Mouse (Mus musculus): ENCODE results near the gene Cwh43.

The Cwh43 gene

DNA sequence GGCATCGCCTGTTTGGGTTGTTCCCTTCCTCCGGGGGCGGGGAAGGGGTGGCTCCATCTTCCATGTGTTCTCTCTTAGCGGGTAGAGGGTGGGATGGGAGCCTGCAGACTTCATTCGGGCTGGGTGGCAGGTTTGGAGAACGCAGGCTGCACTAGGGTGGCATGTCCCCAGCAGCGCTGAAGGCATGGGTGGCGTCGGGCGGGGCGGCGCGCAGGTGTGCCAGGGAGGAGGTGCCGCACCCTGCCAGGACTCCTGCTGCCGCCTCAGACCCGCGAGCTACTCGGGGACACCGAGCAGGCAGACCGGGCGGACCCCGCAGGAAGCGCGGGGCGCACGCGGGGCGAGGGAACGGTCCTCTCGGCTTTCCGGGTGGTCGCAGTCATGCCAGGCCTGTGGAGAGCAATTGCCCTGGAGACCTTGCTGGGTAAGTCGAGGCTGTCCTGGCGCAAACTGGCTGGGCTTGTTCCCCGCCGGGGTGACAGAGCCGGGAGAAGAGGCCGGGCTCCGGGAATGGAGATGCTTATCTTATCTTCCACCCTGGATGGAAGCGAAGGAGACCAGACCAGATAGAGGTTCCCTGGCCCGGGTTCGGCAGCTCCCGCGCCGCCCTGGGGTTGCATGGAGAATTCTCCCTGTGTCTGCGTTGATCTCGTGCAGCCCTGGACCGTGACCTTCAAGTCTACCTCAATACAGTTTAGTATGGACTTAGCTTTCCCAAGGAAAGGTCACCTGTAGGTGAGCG lies at the start of gene Cwh43:
Cwh43 (plus strand) TSS at position 95 of the 742 bp plus-strand sequence.
- in situ Hi-C loops (cut with MboI, MseI), result no loop called here

DNA sequence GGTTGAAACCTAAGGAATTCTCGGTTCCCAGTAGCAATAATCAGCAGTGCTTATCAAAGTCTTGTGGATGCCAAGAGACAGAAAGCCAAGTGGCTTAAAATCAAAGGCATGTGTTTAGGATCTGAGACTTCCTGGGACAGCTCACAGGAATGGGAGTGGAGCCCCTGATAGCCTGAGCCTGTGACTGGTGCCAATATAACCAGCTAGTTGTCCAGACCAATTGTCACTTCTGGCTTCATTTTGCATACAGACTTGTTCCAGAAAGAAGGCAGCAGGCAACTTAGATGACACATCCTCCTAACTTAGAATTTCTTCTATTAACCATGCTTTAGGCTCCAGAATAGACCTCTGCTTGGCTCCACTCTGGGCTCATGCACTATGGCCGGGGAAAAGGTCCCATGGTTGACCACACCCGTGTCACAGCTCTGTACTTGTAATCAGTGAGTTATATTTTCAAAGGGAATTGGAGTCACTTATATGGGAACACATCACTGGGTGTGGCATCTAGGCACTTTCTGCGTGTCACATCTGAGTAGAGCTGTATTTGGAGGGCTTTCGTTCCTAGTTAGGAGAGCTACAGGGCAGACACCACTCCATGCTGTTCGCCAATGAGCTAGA lies 46.6 kb upstream of the Cwh43 start:
- in situ Hi-C loops (cut with MboI, MseI), result no loop called here

DNA sequence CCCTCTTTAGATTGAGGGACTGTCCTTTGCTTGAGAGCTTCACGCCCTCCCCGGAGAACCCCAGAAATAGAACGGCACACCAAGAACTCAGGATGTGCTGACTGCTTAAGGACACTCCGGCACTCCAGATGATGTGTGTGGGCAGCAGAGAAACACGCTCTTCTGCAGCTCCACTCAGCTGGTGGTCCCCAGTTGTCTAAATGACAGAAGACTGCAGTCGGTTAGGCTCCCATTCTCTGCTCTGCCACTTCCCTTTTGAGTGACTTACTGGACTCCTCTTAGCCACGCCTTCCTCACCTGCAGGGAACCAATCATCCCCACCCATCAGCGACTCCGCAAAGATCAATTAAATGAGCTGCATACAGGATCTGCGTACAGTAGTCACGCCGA lies 46.1 kb upstream of the Cwh43 start:
- in situ Hi-C loops (cut with MboI, MseI), result no loop called here

DNA sequence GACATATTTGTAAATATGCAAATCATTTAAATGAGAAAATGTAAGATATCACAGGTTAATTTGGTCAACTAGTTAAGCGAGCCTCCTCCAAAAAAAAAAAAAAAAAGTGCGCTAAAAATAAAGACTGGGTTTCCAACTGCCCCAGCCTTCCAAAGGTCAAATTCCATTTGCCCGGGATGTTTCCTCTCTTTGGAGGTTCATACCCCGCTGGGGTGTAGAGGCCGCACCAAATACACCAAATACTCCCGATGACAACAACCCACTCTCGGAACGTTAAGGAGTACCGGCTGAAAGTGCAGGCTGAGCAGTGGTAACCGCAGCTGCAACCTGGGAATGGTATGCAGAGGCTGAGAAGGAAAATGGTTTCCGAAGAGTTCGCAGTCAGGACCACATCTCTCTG lies 45.6 kb upstream of the Cwh43 start:
- in situ Hi-C loops (cut with MboI, MseI), result no loop called here

DNA sequence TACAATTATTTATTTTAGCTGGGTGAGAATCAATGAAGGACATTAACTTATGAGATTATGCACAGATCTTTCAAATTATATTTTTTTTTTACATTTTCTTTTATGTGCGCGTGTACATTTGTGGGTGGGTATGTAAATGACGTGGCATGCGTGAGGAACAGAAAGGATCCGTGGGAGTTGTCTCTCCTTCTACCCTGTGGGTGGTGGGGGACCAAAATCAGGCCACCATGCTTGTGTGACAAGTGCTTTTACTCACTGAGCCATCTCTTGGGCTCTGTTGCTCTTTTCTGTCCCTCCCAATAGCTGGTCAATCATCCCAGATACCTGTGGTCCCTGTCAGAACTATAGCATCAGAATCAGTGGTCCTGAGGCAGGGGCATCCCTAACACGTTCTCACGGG lies 43.5 kb upstream of the Cwh43 start:
- in situ Hi-C loops (cut with MboI, MseI), result no loop called here

DNA sequence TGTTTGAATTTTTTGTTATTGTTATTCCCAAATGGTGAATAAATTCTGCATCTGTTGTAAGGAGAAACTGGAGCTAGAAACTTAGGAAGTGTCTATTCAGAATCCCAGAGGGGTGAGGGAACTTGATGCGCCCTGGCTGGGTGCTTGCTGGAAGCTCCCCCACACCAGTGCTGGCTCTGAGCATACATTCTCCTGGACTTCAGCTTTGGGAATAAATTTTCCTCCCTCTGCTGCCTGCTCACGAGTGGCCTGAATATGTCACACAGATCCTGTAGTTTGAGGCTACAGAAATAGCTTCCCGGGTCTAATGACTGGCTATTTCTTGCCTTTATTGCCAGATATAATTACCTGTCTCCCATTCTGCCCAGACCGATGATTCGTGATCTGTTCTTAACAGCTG lies 43.1 kb upstream of the Cwh43 start:
- in situ Hi-C loops (cut with MboI, MseI), result no loop called here

DNA sequence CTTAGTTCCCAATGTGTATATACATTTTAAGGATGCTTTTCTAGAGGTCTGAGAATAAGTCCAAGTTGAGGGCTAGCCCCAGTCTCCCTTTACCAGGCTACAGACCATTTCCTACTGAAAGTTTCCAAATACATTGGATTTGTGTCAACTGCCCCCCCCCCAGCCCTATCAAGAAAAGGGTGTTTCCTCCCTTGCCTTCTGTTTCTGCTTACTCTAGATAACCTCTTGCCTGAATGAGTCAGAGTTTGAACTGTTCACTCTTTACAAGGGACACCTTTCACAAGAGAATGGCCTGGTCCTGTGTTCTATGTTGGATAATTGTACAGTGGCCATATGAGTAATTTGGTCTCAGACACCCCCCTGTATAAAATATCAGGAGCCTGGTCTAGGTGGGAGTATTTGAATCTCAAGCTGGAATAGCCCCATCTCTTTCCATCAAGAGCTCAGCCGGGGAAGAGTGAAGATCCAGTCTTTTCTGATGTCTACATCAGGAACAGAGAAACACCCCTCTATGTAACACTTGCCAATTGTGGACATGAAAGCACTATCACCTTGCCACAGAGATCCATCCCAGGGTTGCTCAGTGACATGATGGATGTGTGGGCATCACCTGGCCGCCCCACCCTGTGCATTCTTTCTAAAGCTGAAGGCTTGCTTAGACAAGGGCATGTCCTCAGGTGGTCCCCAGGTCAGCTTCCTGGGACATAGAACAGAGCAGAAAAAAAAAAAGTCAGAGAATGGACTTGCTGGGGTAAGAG lies 41.6 kb upstream of the Cwh43 start:
- in situ Hi-C loops (cut with MboI, MseI), result no loop called here

DNA sequence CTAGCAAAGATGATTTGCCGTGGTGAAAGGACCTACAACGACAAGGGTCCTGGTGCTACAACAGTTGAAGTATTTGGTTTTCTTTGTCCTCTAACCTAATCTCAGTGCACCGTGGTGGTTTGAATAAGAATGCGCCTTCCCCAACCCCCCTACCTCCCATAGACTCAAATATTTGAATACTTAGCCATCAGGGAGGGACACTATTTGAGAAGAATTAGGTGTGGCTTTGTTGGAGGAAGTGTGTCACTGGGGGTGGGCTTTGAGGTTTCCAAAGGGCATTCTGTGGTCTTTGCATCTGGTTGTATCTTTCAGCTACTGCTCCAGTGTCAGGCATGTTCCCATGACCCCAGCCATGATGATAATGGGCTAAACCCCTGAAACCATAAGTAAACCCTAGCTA lies 38.0 kb upstream of the Cwh43 start:
- in situ Hi-C loops (cut with MboI, MseI), result no loop called here

DNA sequence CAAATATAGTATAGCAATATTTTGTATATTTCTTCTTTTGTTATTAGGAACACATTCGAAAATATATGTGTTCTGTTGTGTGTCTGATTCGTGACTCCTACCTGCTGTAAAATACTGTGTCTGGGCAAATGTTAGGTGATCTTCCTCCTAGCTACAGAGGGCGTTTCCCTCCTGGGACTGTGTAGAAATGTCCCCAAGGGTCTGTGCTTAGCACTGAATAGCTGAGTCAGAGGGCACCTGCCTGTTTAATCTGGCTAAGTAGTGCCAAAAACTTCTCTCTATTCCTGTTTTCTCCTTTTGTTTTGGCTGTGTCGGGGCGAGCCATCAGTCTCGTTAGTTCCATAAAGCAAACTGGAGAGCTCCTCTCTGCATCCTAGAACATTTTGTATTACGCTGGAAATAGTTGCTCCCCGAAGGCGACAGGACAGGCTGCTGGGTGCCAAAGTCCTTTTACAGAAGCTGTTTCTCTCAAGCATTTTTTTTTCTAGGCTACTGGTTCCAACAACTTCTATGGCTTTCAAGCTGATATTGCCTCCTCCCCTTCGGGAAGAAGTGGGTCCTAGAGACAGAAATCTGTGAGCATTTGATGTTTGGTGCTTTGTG lies 36.9 kb upstream of the Cwh43 start:
- in situ Hi-C loops (cut with MboI, MseI), result no loop called here

DNA sequence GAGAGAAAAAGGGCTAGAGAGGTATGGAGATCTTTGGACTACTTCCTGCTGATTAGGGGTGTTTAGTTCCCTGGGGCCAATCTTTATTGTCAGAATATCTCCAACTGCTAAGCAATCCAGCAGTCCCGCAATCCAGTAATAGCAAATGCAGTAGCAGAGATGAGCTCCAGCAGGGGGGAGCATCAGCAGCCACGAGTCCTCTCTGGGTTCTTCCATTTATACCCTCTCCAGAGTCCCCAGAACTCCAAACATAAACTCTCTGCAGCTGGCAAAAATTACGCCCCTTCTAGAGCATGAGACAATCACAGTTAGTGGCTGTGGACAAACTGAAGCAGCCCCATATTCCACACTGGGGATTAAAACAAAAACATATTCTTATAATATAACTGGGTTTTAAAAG lies 36.1 kb upstream of the Cwh43 start:
- in situ Hi-C loops (cut with MboI, MseI), result no loop called here

DNA sequence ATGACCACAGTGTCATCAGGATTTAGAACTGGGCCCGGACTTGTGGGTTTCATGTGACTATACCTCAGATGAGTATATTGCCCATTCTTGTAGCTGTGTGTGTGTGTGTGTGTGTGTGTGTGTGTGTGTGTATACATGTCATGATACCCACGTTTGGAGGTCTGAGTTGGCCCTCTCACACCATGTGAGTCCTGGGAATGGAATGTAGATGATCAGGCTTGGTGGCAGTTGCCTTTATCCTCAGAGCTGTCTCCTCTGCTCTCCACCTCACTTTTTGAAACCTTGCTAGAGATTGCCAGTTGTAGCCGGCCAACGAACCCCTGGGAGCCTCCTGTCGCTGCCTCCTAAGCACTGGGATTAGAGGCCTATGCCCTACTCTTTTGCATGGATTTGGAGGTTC lies 33.3 kb upstream of the Cwh43 start:
- in situ Hi-C loops (cut with MboI, MseI), result no loop called here

DNA sequence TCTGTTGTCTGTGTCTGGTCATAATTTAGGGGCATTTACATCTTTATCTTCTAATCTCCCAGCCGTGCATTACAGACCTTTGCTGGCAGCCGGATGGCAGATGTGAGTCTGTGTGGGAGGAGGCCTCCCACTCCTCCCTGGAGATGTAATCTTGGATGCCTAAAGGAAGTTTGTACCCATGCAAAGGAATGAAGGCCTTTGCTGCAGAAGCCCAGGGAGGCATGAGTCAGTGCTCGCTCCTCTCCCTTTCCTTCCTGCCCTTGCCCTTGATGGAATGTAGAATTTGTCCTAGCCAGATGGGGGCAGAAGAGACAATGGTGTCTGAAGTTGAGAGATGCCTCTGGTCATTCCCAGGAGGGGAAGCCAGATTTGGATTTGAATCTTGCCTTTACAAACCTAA lies 32.7 kb upstream of the Cwh43 start:
- in situ Hi-C loops (cut with MboI, MseI), result no loop called here

DNA sequence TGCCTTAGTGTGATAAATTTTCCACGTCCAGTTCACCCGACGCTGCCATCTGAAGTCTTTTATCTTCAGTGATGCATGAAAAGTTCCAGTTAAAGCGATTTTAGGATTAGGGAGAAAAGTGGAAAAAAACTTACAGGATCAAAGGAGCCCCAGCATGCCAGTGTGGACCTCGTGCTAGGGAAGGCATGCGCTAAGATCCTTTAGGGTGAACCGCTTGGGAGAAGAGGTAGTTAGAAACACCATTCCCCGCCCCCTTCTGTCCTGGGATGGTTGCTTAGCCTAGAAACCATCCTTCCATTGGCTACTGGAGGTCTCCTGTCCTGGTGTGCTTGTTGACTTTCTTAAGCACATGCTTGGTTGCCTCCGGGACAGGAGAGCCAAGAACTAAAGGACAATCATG lies 29.8 kb upstream of the Cwh43 start:
- in situ Hi-C loops (cut with MboI, MseI), result no loop called here

DNA sequence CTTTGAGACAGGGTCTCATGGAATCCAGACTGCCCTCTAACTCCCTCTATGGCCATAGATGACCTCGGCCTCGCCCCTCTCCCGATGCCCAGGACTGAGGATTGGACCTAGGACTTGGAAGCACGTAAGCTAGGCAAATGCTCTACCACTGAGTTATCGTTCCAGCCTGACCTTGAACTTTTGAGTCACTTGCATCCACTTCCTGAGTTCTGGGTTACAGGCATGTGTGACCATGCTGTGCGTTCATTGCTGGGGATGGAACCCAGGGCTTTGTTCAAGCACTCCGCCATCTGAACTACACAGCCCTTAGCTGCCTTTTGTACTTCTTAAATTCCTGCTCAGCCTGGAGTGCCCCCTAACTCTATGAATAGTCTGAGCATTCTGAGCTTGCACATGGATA lies 29.4 kb upstream of the Cwh43 start:
- in situ Hi-C loops (cut with MboI, MseI), result no loop called here

DNA sequence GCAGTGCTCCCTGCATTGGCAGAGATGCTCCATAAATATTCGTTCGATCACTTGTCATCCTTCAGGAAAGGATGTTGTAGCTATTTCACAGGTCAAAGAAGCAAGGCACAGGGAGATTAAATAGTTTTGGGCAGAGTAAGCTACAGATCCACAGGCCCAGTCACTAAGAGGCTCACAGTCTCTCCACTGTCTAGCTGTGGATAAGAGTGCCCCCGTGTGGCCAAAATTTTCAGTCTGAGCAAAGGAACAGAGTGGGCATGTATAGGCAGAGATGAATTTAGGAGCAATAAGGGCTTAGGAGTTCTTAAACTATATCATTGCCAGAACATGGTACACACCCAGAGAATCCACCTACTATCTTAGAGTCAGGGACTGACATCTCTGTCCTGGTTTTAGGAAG lies 26.0 kb upstream of the Cwh43 start:
- in situ Hi-C loops (cut with MboI, MseI), result loop anchor here (5.0 to 10.0 kb wide), 7 partner anchors 38 to 395 kb away; partner anchors contain the start of gene Ociad2 (in 1 of the 2)

DNA sequence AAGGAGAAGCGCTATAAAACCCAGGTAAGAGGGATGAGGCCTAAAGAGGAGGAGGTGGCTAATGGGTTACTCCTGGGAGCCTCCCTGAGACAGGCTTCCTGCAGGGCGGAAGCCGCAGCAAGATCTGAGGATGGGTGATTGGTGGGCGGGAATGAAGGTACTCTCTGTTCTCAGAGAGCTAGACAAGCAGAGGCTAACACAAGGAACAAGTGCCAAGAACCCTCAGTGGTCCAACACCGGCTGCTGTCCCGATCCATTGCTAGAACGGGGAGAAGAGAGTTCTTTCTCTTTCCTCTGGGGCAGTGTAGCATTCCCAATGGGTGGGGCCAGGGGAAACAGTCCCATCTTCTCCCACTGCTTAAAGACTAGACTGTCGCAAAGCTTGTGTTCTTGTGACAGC lies 25.0 kb upstream of the Cwh43 start:
- in situ Hi-C loops (cut with MboI, MseI), result loop anchor here (5.0 to 10.0 kb wide), 7 partner anchors 39 to 396 kb away; partner anchors contain the start of gene Ociad2 (in 1 of the 2)

DNA sequence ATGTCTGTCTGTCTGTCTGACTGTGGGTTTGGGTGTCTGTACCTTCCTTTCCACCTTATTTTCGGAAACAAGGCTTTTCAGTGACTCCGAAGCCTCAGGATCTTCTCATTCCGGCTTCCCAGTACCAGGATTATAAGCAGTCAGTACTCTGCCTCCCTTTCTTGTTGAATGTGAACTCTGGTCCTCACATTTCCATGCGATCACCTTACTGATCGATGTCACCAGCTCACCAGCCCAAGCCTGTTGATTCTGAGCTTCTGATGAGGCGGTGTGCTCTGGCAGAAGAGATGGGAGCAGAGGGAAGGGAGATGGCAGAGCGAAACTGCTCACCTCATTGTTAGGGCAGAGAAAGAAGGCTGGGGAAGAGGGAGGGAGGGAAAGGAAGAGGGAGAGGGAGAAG lies 24.4 kb upstream of the Cwh43 start:
- in situ Hi-C loops (cut with MboI, MseI), result loop anchor here (5.0 to 10.0 kb wide), 7 partner anchors 39 to 397 kb away; partner anchors contain the start of gene Ociad2 (in 1 of the 2)

DNA sequence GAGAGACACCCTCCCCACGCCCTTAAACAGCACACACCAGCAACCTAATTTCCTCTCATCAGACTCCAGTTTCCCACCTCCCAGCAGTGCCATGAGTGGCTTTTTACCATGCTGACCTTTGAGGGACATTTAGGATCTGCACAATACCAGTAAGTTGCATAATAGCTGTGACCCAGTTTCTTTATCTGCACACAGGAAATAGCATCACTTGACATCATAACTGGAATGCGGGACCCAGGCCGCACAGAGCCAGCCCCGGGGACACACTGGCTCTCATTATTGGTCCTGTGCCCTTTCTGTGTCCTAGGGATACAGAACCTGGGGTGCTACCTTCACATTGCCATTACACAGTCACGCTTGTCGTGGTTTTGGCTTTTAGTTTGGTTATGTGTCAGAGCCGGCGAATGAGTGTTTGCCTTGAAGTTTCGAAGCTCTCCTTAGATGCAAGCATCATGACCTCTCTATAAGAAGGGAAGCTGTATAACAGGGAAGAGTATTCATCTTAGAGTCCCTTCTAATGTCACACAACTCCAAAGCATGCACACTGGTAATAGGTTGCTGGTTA lies 23.8 kb upstream of the Cwh43 start:
- in situ Hi-C loops (cut with MboI, MseI), result loop anchor here (5.0 to 10.0 kb wide), 7 partner anchors 40 to 397 kb away; partner anchors contain the start of gene Ociad2 (in 1 of the 2)

DNA sequence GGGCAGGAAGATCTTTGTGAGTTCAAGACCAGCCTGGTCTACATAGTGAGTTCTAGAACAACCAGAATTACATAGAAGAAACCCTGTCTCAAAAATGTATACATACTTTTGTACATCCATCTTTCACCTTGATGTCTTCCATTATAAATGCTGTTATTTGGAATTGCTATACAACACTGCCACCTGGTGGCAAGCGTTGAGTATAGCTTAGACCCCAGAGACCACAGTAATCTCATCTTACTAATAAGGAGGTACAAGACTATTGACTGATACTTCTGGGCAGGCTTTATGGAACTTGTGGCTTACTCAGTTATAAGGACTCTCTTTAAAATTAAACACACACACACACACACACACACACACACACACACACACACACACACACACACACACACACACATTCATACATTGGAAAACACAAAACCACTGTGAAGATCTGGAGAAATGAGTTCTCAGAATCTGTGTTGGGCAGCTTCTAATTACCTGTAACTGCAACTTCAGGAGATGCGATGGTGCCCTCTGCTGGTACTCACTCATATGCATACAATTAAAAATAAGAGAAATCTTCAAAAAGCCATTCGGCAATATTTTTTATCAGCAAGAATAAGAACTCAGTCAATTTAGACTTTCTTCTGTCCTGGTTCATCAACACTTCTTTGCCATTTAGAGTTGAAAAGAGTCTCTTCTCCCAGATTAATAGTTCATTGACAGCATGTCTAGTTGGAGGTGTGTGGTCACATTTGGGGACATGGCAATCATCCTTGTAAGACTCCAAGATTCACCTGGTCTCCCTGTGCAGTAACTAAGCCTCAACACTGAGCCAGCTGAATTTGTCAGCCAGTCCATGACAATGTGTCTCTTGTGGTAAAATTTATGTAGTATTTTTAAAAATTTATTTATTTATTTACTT lies 22.9 kb upstream of the Cwh43 start:
- in situ Hi-C loops (cut with MboI, MseI), result loop anchor here (5.0 to 10.0 kb wide), 7 partner anchors 41 to 398 kb away; partner anchors contain the start of gene Ociad2 (in 1 of the 2)

DNA sequence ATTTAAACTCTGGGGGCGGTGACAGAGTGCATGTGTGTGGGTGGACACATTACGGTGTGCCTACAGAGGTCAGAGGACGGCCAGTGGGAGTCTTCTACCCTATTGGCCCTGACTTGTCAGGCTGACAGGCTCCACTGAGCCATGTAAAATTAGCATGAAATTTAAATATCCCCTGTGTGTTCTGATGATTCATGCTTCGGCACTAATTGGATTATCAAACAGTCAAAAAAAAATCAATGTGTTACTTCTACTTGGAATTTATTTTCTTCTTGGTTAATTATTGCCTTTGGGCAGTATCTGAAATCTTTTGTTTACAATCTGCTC lies 22.3 kb upstream of the Cwh43 start:
- in situ Hi-C loops (cut with MboI, MseI), result loop anchor here (5.0 to 10.0 kb wide), 7 partner anchors 41 to 399 kb away; partner anchors contain the start of gene Ociad2 (in 1 of the 2)

DNA sequence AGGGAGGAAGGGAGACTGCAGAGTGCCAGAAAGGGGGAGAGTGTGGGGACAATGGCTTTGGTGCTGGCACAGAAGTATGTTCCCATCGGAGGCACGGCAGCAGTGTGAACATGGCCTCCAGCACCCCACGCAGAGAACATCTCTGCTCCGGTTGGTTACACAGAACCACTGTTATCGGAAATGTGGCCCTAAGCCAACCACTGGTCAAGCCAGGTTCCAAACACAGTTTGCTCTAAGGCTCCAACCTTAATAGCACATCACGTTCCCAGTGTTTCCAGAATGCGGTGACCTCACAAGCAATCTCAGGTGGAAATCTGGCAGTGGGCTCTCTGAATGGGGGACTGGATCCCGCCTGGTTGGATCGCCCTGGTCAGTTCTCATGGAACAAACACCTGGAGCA lies 12.8 kb upstream of the Cwh43 start:
- in situ Hi-C loops (cut with MboI, MseI), result no loop called here

Data from T-helper 17 cell (primary cell).